Mouse (Mus musculus) adrenal gland, adult 8-10 months (tissue): ENCODE results near the gene Ssh3. TPM values are rescaled to one million over a fixed set of nuclear protein-coding genes. Genes with fewer than 3 reads are reported as not detected.
"Not testable (repeated sequence)": the region's sequence is repeated elsewhere in the genome, so short reads cannot be mapped to it uniquely, and the experiment has no call there.

Experiments used
- DNase-seq: peaks from one replicate; pipeline ENCODE4 v3.0.0; 2022
- total RNA-seq, 4 experiments: library from RNA; stranded (reverse); gene quantifications; 2 replicates each; pipeline ENCODE4 v1.2.4; 2022

Gene Ssh3
- total RNA-seq, 4 experiments from 2014 or later, result 30.8 to 55.1 (median 46.6) TPM

- DNase-seq, result no peak
These were observed 26.4 kb upstream of the Ssh3 start for GRCm38 (mm10) chr19:4295391-4295790.

- peak; percentile 66 for DNase-seq
These were observed 25.6 kb upstream of the Ssh3 start for GRCm38 (mm10) chr19:4294381-4295097.

- no peak for DNase-seq
These were observed 22.2 kb upstream of the Ssh3 start for GRCm38 (mm10) chr19:4291161-4291560.

- DNase-seq, result no peak
These were observed 21.8 kb upstream of the Ssh3 start for GRCm38 (mm10) chr19:4290749-4291148.

- no peak for DNase-seq
These were observed 14.7 kb upstream of the Ssh3 start for GRCm38 (mm10) chr19:4283653-4284052.

GRCm38 (mm10) chr19:4282898-4283553 lies 14.0 kb upstream of the Ssh3 start, which contains the start of gene Ankrd13d:
Gene Ankrd13d, minus strand, starts transcription at chr19:4283137.
- peak; percentile 83 for DNase-seq

GRCm38 (mm10) chr19:4280425-4280824 lies 11.4 kb upstream of the Ssh3 start:
- no peak for DNase-seq

- no peak for DNase-seq
These were observed 10.5 kb upstream of the Ssh3 start for GRCm38 (mm10) chr19:4279487-4279886.

- DNase-seq, result no peak
These were observed 2.0 kb upstream of the Ssh3 start for GRCm38 (mm10) chr19:4270972-4271371.

- peak; percentile 51 for DNase-seq
These were observed 1.2 kb upstream of the Ssh3 start for GRCm38 (mm10) chr19:4270187-4270586.

GRCm38 (mm10) chr19:4265956-4266355 lies 3.0 kb downstream of the Ssh3 start:
- DNase-seq, result no peak

GRCm38 (mm10) chr19:4264171-4264780 lies 4.7 kb downstream of the Ssh3 start:
- no peak for DNase-seq

- DNase-seq, result no peak
These were observed 5.3 kb downstream of the Ssh3 start for GRCm38 (mm10) chr19:4263702-4264101.

- no peak for DNase-seq
These were observed 6.2 kb downstream of the Ssh3 start for GRCm38 (mm10) chr19:4262756-4263155.

- DNase-seq, result no peak
These were observed 7.8 kb downstream of the Ssh3 start for GRCm38 (mm10) chr19:4261038-4261698.

GRCm38 (mm10) chr19:4257897-4258252 lies 11.1 kb downstream of the Ssh3 start:
- no peak for DNase-seq

GRCm38 (mm10) chr19:4257216-4257896 lies 11.6 kb downstream of the Ssh3 start:
- DNase-seq, result peak; percentile 90

- no peak for DNase-seq
These were observed 13.3 kb downstream of the Ssh3 start for GRCm38 (mm10) chr19:4255583-4256162.

GRCm38 (mm10) chr19:4254230-4254629 lies 14.8 kb downstream of the Ssh3 start:
- no peak for DNase-seq

GRCm38 (mm10) chr19:4248683-4249082 lies 20.3 kb downstream of the Ssh3 start:
- DNase-seq, result not testable (repeated sequence)

- DNase-seq, result no peak
These were observed 22.0 kb downstream of the Ssh3 start for GRCm38 (mm10) chr19:4247010-4247409.

GRCm38 (mm10) chr19:4244775-4245174 lies 24.2 kb downstream of the Ssh3 start:
- no peak for DNase-seq
